8 mouse cellular contexts compared by ENCODE assay signal in genomic region chr8:84700526-84700925, GRCm38 (mm10). TPM values are rescaled to one million over a fixed set of nuclear protein-coding genes. Genes with fewer than 3 reads are reported as not detected.
A peak's percentile ranks its signal among the peaks of the same experiment; 100 is the strongest.
DNase-seq lines count a peak whose midpoint lies in the region; ATAC-seq and TF ChIP-seq lines count a peak whose summit lies in the region.

No protein-coding gene starts in this region.

- DNase-seq in heart, adult 2 months, result no peak
- no peak for DNase-seq in heart, adult 8-10 months (ENCODE audit: low spot score)
- no peak for DNase-seq in left cerebral cortex, adult 2 months (ENCODE audit: extremely low spot score in 1 of 2, low spot score in 2 of 2)
- no peak for DNase-seq in left cerebral cortex, adult 8-10 months (ENCODE audit: low spot score in 2 of 2)
- no peak for DNase-seq in G1E (ENCODE audit: low spot score)
- DNase-seq in frontal cortex, postnatal 14 days (ENCODE audit: low spot score in 2 of 2), result no peak
- DNase-seq in gastrocnemius, postnatal 36 days, result no peak

- TF ChIP-seq CTCF in heart, adult 2 months (IDR thresholded peaks at IDR 0.05), result no peak
- TF ChIP-seq CTCF in left cerebral cortex, adult 2 months (IDR thresholded peaks at IDR 0.05), result no peak
- no peak for TF ChIP-seq CTCF in G1E (IDR thresholded peaks at IDR 0.05; ENCODE audit: low read depth, low read length)

- H3K79me2 ChIP-seq in heart, adult 2 months (replicated peaks; ENCODE audit: control insufficient read depth, insufficient read depth, low read length), result no peaks in the 10 kb centered on the region

- H3K4me1 ChIP-seq in heart, adult 2 months (ENCODE audit: control insufficient read depth, insufficient read depth, low read length), result peaks cover 20% of the 10 kb centered on the region
- peaks cover 63% of the 10 kb centered on the region for H3K4me1 ChIP-seq in G1E (ENCODE audit: insufficient read depth, low read depth, low read length)
- H3K4me1 ChIP-seq in liver, embryonic 15.5 days (replicated peaks), result peaks cover 61% of the 10 kb centered on the region

- peak overlapping the region; percentile 95 for H3K4me2 ChIP-seq in liver, embryonic 15.5 days

- H3K36me3 ChIP-seq in heart, adult 2 months (ENCODE audit: control insufficient read depth, insufficient read depth, low read length), result no peaks in the 10 kb centered on the region
- H3K36me3 ChIP-seq in G1E (replicated peaks), result peaks cover 85% of the 10 kb centered on the region
- peaks cover 62% of the 10 kb centered on the region for H3K36me3 ChIP-seq in liver, embryonic 15.5 days (replicated peaks)

- peak overlapping the region; percentile 90 for H3K27ac ChIP-seq in heart, adult 2 months
- H3K27ac ChIP-seq in left cerebral cortex, adult 2 months, result peak overlapping the region; percentile 1; the same call in 1 of the 2 replicates
- H3K27ac ChIP-seq in liver, embryonic 15.5 days (replicated peaks), result peak overlapping the region; percentile 98

- ATAC-seq in G1E (ENCODE audit: extremely low read depth, insufficient number of reproducible peaks, low FRiP score, poor library complexity, severe bottlenecking), result no peak
- no peak for ATAC-seq in liver, embryonic 15.5 days (ENCODE audit: insufficient read depth)

- no peak overlapping the region for H3K9ac ChIP-seq in heart, adult 2 months (ENCODE audit: low read depth, low read length)
- H3K9ac ChIP-seq in liver, embryonic 15.5 days, result peak overlapping the region; percentile 78

- no peak overlapping the region for H3K4me3 ChIP-seq in heart, adult 2 months
- no peak overlapping the region for H3K4me3 ChIP-seq in left cerebral cortex, adult 2 months
- peak overlapping the region; percentile 42; the same call in 1 of the 2 replicates for H3K4me3 ChIP-seq in G1E (ENCODE audit: low read depth, low read length)
- H3K4me3 ChIP-seq in liver, embryonic 15.5 days (replicated peaks), result peak overlapping the region; percentile 78

- H3K27me3 ChIP-seq in heart, adult 2 months (ENCODE audit: control insufficient read depth, insufficient read depth, low read length), result no peaks in the 10 kb centered on the region
- H3K27me3 ChIP-seq in G1E (ENCODE audit: insufficient read depth, low read length), result no peaks in the 10 kb centered on the region
- H3K27me3 ChIP-seq in liver, embryonic 15.5 days, result peaks cover 6% of the 10 kb centered on the region; the same call in 1 of the 2 replicates

- 63% methylated on average over 5 of the region's 5 CpGs for WGBS in heart, adult 2 months
- 22% methylated on average over 5 of the region's 5 CpGs for WGBS in liver, embryonic 15.5 days (ENCODE audit: insufficient replicate concordance)

- no peaks in the 10 kb centered on the region for H3K9me3 ChIP-seq in G1E (replicated peaks)
- H3K9me3 ChIP-seq in liver, embryonic 15.5 days (replicated peaks), result no peaks in the 10 kb centered on the region

- TF ChIP-seq POLR2A in heart, adult 2 months (IDR thresholded peaks at IDR 0.05; ENCODE audit: insufficient read depth, low read depth, low read length), result no peak

- TF ChIP-seq EP300 in heart, adult 2 months (IDR thresholded peaks at IDR 0.05; ENCODE audit: insufficient read depth, low read depth, low read length), result no peak

- intact Hi-C loops in heart, adult 2 months (cut with DNase I), result loop anchor here (2.0 kb wide), 1 partner anchor 40 kb away; no protein-coding TSS in a partner anchor
- intact Hi-C loops in left cerebral cortex, adult 2 months (cut with DNase I), result no loop called here
- intact Hi-C loops in gastrocnemius, postnatal 36 days (cut with DNase I), result loop anchor here (5.0 kb wide), 1 partner anchor 38 kb away; the partner anchor contains the start of gene Ier2

RNA-seq across cellular contexts. Expression of gene Lyl1, which starts 0.7 kb away (rescaled TPM):
- 1 to 10 TPM; 3.0 to 3.7 TPM for total RNA-seq in heart, adult 2 months (2021)
- polyA plus RNA-seq in heart, adult 2 months (2012; rRNA removed), result 4.0 and 7.7 TPM in 2 replicates
- total RNA-seq in heart, adult 8-10 months (2022), result 1 to 10 TPM; 3.5 to 4.8 (median 4.3) TPM
- total RNA-seq in left cerebral cortex, adult 2 months (2021), result 1 to 10 TPM; 1.6 to 2.6 TPM
- total RNA-seq in left cerebral cortex, adult 8-10 months (2022), result 1 to 10 TPM; 2.2 to 4.5 (median 3.4) TPM
- 136 and 138 TPM in 2 replicates for total RNA-seq in G1E (2014; fragmentation: Nextera tagmentation)
- 81.2 and 95.6 TPM in 2 replicates for total RNA-seq in G1E (2017)
- 550 and 561 TPM in 2 replicates for polyA plus RNA-seq in G1E (2012)
- polyA plus RNA-seq in liver, embryonic 15.5 days (2015; fragmentation: Nextera tagmentation; extraction: Ambion mirVana), result 55.3 and 58.3 TPM in 2 replicates
- 1 to 10 TPM in 1 of 2 experiments, under 1 TPM in 1; 0.96 to 1.4 TPM for total RNA-seq in gastrocnemius, postnatal 36 days (2021)

RNA-seq across cellular contexts. Expression of gene Nacc1, which starts 12.9 kb away (rescaled TPM):
- 10 to 100 TPM; 30.5 to 31.0 TPM for total RNA-seq in heart, adult 2 months (2021)
- 45.3 and 50.5 TPM in 2 replicates for polyA plus RNA-seq in heart, adult 2 months (2012; rRNA removed)
- 10 to 100 TPM; 26.7 to 36.0 (median 33.4) TPM for total RNA-seq in heart, adult 8-10 months (2022)
- total RNA-seq in left cerebral cortex, adult 2 months (2021), result 10 to 100 TPM; 95.5 to 96.8 TPM
- 10 to 100 TPM; 88.5 to 97.6 (median 93.9) TPM for total RNA-seq in left cerebral cortex, adult 8-10 months (2022)
- 120 and 125 TPM in 2 replicates for total RNA-seq in G1E (2014; fragmentation: Nextera tagmentation)
- 48.1 and 54.5 TPM in 2 replicates for total RNA-seq in G1E (2017)
- polyA plus RNA-seq in G1E (2012), result 207 and 224 TPM in 2 replicates
- 6.2 and 7.2 TPM in 2 replicates for polyA plus RNA-seq in liver, embryonic 15.5 days (2015; fragmentation: Nextera tagmentation; extraction: Ambion mirVana)
- total RNA-seq in gastrocnemius, postnatal 36 days (2021), result 10 to 100 TPM; 18.1 to 20.1 TPM

RNA-seq across cellular contexts. Expression of gene Trmt1, which starts 14.4 kb away (rescaled TPM):
- 10 to 100 TPM; 32.0 to 37.4 TPM for total RNA-seq in heart, adult 2 months (2021)
- polyA plus RNA-seq in heart, adult 2 months (2012; rRNA removed), result 39.9 and 50.8 TPM in 2 replicates
- total RNA-seq in heart, adult 8-10 months (2022), result 10 to 100 TPM; 30.9 to 41.7 (median 38.5) TPM
- total RNA-seq in left cerebral cortex, adult 2 months (2021), result 100 to 1,000 TPM; 108 to 115 TPM
- total RNA-seq in left cerebral cortex, adult 8-10 months (2022), result 100 to 1,000 TPM; 101 to 105 (median 103) TPM
- 63.3 and 64.9 TPM in 2 replicates for total RNA-seq in G1E (2014; fragmentation: Nextera tagmentation)
- 68.2 and 96.4 TPM in 2 replicates for total RNA-seq in G1E (2017)
- polyA plus RNA-seq in G1E (2012), result 244 and 260 TPM in 2 replicates
- 27.9 and 36.1 TPM in 2 replicates for polyA plus RNA-seq in liver, embryonic 15.5 days (2015; fragmentation: Nextera tagmentation; extraction: Ambion mirVana)
- 10 to 100 TPM; 39.8 to 43.3 TPM for total RNA-seq in gastrocnemius, postnatal 36 days (2021)

RNA-seq across cellular contexts. Expression of gene G430095P16Rik, which starts 22.3 kb away (rescaled TPM):
- under 1 TPM in 1 of 2 experiments, not detected in 1; 0.55 TPM for total RNA-seq in heart, adult 2 months (2021)
- polyA plus RNA-seq in heart, adult 2 months (2012; rRNA removed), result 0.70 TPM in 1 of 2 replicates, not detected in the other
- total RNA-seq in heart, adult 8-10 months (2022), result under 1 TPM in 1 of 4 experiments, not detected in 3; 0.66 TPM
- not detected for total RNA-seq in left cerebral cortex, adult 2 months (2021)
- total RNA-seq in left cerebral cortex, adult 8-10 months (2022), result under 1 TPM in 1 of 4 experiments, not detected in 3; 0.55 TPM
- total RNA-seq in G1E (2014; fragmentation: Nextera tagmentation) (39.9 and 54.3 TPM in 2 replicates), G1E (2017) (11.0 and 11.3 TPM in 2 replicates)
- polyA plus RNA-seq in G1E (2012), result 35.2 and 42.7 TPM in 2 replicates
- 8.1 and 8.7 TPM in 2 replicates for polyA plus RNA-seq in liver, embryonic 15.5 days (2015; fragmentation: Nextera tagmentation; extraction: Ambion mirVana)
- total RNA-seq in gastrocnemius, postnatal 36 days (2021), result 1 to 10 TPM in 1 of 2 experiments, not detected in 1; 1.0 TPM

RNA-seq across cellular contexts. Expression of gene Ier2, which starts 37.9 kb away (rescaled TPM):
- total RNA-seq in heart, adult 2 months (2021), result 10 to 100 TPM; 11.8 to 13.0 TPM
- polyA plus RNA-seq in heart, adult 2 months (2012; rRNA removed), result 6.8 and 8.1 TPM in 2 replicates
- total RNA-seq in heart, adult 8-10 months (2022), result 10 to 100 TPM; 12.8 to 26.9 (median 17.4) TPM
- total RNA-seq in left cerebral cortex, adult 2 months (2021), result 10 to 100 TPM; 17.5 to 17.9 TPM
- 10 to 100 TPM in 2 of 4 experiments, 1 to 10 TPM in 2; 5.9 to 15.8 (median 8.9) TPM for total RNA-seq in left cerebral cortex, adult 8-10 months (2022)
- total RNA-seq in G1E (2014; fragmentation: Nextera tagmentation) (60.5 and 64.9 TPM in 2 replicates), G1E (2017) (43.1 and 48.5 TPM in 2 replicates)
- polyA plus RNA-seq in G1E (2012), result 112 and 119 TPM in 2 replicates
- 22.8 and 23.1 TPM in 2 replicates for polyA plus RNA-seq in liver, embryonic 15.5 days (2015; fragmentation: Nextera tagmentation; extraction: Ambion mirVana)
- total RNA-seq in gastrocnemius, postnatal 36 days (2021), result 1 to 10 TPM; 5.6 to 9.3 TPM

Comparison
In these comparisons a context has a peak if more than half of its experiments do, and no peak if none do; other contexts are left out.
1. H3K27ac ChIP-seq: peak in every context shown above with its lines; median percentile 98 in liver, embryonic 15.5 days; 90 in heart, adult 2 months; 1 in left cerebral cortex, adult 2 months.
2. H3K4me3 ChIP-seq: peak in G1E (single experiment) and liver, embryonic 15.5 days (single experiment); none in heart, adult 2 months (single experiment) and left cerebral cortex, adult 2 months (single experiment).
3. RNA of gene Lyl1, which starts 0.7 kb away (total RNA-seq): 81.2 to 138 TPM in G1E; 3.5 to 4.8 TPM in heart, adult 8-10 months, 2.2 to 4.5 TPM in left cerebral cortex, adult 8-10 months, 3.0 to 3.7 TPM in heart, adult 2 months, 1.6 to 2.6 TPM in left cerebral cortex, adult 2 months and 0.96 to 1.4 TPM in gastrocnemius, postnatal 36 days; every median in the first group is over 10 times any median in the second.